Mouse (Mus musculus): ENCODE results near the gene Vps53.

DNA sequence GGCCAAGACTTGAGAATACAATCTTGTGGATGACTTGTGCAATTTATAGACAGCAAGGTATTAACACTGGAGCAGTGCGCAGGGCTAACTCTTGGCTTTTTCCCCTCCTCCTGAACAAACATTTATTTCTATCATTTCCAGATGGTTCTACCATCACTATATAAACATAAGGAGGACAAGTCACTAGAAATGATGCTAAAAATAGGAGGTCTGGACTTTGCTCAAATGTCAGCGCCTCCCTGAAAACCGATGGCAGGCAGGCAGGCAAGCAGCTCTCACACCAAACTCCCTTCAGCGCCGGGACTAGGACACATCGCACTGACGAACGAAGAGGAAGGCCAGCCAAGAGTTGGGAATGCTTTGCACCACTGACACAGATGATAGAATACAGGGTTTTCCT lies 54.1 kb downstream of the Vps53 start:
- TF ChIP-seq CTCF (IDR thresholded peaks at IDR 0.05; ENCODE audit: borderline replicate concordance, insufficient read depth, low read depth, low read length), result no peak
- no peak for TF ChIP-seq POLR2A (IDR thresholded peaks at IDR 0.05; ENCODE audit: borderline replicate concordance, insufficient read depth, low read length)
